Mouse (Mus musculus): ENCODE measurements around the gene Tjp1. TPM values are rescaled to one million over a fixed set of nuclear protein-coding genes. Genes with fewer than 3 reads are reported as not detected.

The Tjp1 gene
- total RNA-seq, 1 experiment from 2014 or later: 5.3 TPM

DNA sequence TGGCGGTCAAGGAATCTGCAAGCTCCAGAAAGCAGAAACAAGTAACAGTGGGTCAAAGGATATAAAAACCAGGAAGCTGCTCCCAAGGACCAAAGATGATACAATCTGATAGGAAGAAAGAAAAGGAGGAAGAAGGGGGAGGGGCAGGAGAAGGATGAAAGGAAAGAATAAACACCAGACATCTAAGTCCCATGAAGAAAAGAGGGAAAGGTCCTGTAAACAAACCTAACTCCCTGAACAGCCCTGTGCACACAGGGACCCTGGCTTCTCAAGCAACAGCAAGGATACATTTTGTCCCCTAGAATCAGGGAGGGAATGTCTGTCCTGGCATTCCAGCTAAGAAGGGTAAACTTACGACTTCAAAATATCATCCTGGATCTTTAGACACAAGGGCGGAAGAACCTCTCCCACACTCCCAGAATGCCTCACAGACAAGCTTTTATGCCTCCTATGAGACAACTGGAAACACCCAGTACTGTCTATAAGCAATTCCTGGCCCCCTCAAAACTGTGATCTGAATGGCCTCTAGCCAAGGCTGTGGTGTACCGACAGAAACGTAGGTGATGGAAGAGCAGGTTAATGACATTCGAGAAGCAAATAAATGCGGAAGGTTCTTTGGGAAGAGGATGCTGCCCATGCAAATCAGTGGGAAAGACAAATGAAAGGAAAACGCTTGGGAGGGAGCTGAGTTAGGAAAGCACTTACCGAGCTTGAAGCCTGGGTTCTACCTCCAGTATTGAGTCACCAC lies 148.6 kb downstream of the Tjp1 start:
- no peak for ATAC-seq (replicated peaks in 1 of 2; ENCODE audit: insufficient read depth in 1 of 2, low FRiP score in 2 of 2, low TSS enrichment in 1 of 2, low read depth in 1 of 2, poor library complexity in 2 of 2, severe bottlenecking in 2 of 2)

DNA sequence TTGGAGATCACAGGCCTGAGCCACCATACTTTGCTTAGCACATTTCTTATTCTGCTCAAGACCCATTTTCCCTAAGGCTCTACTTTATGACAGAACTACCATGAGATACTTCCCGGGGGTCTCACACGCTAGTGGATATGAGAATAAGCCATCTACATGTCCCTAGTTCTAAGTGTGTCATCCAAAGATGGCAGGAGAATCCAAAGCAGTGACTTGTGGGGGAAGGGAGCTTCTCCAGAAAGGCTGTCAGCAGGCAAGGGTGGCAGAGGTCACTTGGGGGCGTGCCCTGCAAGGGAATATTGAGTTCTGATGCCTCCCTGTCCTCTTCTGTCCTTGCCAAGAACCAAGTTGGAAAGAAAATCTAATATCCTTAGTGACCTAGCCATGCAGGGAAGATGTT lies 150.1 kb downstream of the Tjp1 start:
- no peak for ATAC-seq (replicated peaks in 1 of 2; ENCODE audit: insufficient read depth in 1 of 2, low FRiP score in 2 of 2, low TSS enrichment in 1 of 2, low read depth in 1 of 2, poor library complexity in 2 of 2, severe bottlenecking in 2 of 2)

DNA sequence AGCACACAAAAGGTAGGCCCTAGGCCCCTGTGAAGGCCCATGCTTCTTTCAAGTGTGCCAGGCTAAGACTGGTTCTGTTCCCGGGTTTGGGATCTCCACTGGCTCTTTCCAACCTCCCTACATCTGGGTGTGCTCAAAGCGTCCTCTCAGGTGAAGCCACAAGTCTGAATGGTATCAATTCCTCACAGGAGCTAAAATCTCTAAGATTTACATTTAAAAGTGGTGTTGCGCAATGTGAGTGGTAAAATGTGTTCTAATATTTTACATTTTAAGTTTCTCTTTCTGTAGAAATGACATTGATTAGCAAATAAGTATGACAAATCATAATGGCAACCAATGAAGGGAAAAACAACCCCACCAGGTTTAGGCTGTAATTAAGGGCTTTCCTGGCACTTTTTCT lies 152.0 kb downstream of the Tjp1 start:
- no peak for ATAC-seq (replicated peaks in 1 of 2; ENCODE audit: insufficient read depth in 1 of 2, low FRiP score in 2 of 2, low TSS enrichment in 1 of 2, low read depth in 1 of 2, poor library complexity in 2 of 2, severe bottlenecking in 2 of 2)

- ATAC-seq (replicated peaks in 1 of 2; ENCODE audit: insufficient read depth in 1 of 2, low FRiP score in 2 of 2, low TSS enrichment in 1 of 2, low read depth in 1 of 2, poor library complexity in 2 of 2, severe bottlenecking in 2 of 2): no peak
Observed at GRCm38 (mm10) chr7:65375176-65375575, 152.4 kb downstream of the Tjp1 start.

DNA sequence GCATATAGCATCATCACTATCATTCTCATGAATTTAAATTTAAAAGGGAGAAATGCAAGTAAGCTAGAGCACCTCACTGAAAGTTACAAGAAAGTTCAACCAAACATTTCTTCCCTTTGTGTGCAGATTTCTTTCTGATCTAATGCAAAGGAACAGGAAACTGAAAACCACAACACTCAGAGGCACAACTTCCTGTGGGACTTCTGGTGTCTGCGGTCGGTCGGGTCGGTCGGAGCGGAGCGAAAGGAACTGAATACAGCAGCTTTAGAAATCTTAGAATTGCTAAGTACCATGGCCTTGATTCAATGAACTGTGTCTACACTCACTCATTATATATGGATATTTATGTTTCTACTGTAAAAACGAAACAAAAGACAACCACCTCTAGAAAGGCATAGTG lies 154.2 kb downstream of the Tjp1 start:
- ATAC-seq (replicated peaks in 1 of 2; ENCODE audit: insufficient read depth in 1 of 2, low FRiP score in 2 of 2, low TSS enrichment in 1 of 2, low read depth in 1 of 2, poor library complexity in 2 of 2, severe bottlenecking in 2 of 2): peak; percentile 80 to 86

DNA sequence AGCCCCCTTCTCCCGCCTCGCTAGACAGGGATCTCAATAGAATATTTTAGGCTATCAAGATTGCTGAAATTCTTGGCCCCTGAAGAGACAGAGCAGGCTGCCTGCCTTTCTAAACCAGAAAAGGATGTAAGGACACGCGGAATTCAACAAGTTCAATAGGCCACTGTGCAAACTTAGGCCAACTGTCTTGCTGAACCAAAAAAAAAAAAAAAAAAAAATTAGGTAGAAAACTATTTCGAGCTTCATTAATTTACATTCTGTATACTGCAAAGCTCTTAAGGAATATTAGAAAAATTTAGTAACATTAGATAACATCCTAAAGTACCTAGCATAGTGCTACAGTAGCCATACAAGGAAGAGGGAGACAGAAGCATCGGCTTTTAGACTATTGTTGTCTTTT lies 155.8 kb downstream of the Tjp1 start:
- ATAC-seq (replicated peaks in 1 of 2; ENCODE audit: insufficient read depth in 1 of 2, low FRiP score in 2 of 2, low TSS enrichment in 1 of 2, low read depth in 1 of 2, poor library complexity in 2 of 2, severe bottlenecking in 2 of 2): no peak

GRCm38 (mm10) chr7:65370787-65371616 lies 156.6 kb downstream of the Tjp1 start:
- ATAC-seq (replicated peaks in 1 of 2; ENCODE audit: insufficient read depth in 1 of 2, low FRiP score in 2 of 2, low TSS enrichment in 1 of 2, low read depth in 1 of 2, poor library complexity in 2 of 2, severe bottlenecking in 2 of 2): peak; percentile 33 to 34

DNA sequence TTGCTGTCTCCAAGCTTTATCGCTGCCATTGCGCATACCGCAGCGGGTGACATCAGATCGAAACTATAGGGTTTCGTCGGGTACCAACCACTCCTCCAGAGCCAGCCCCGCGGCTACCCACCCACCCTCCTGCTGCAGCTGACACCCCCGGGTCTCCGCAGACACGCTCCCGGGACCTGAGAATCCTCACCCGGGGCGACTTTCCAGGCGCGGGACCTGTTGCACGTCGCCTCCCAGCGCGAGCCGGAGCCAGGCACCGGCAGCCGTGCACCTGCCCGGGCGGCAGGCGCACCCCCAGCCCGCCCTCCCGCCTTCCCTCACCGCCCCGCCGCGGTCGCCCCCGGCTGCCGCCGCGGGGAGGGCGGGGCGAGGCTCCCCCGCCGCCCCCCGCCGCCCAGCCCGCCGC lies 157.2 kb downstream of the Tjp1 start:
- ATAC-seq (replicated peaks in 1 of 2; ENCODE audit: insufficient read depth in 1 of 2, low FRiP score in 2 of 2, low TSS enrichment in 1 of 2, low read depth in 1 of 2, poor library complexity in 2 of 2, severe bottlenecking in 2 of 2): no peak

- no peak for ATAC-seq (replicated peaks in 1 of 2; ENCODE audit: insufficient read depth in 1 of 2, low FRiP score in 2 of 2, low TSS enrichment in 1 of 2, low read depth in 1 of 2, poor library complexity in 2 of 2, severe bottlenecking in 2 of 2)
Observed at GRCm38 (mm10) chr7:65369101-65369500, 158.5 kb downstream of the Tjp1 start.

- ATAC-seq (replicated peaks in 1 of 2; ENCODE audit: insufficient read depth in 1 of 2, low FRiP score in 2 of 2, low TSS enrichment in 1 of 2, low read depth in 1 of 2, poor library complexity in 2 of 2, severe bottlenecking in 2 of 2): no peak
Observed at GRCm38 (mm10) chr7:65367386-65368245, 160.0 kb downstream of the Tjp1 start.

- no peak for ATAC-seq (replicated peaks in 1 of 2; ENCODE audit: insufficient read depth in 1 of 2, low FRiP score in 2 of 2, low TSS enrichment in 1 of 2, low read depth in 1 of 2, poor library complexity in 2 of 2, severe bottlenecking in 2 of 2)
Observed at GRCm38 (mm10) chr7:65366153-65366552, 161.4 kb downstream of the Tjp1 start.

DNA sequence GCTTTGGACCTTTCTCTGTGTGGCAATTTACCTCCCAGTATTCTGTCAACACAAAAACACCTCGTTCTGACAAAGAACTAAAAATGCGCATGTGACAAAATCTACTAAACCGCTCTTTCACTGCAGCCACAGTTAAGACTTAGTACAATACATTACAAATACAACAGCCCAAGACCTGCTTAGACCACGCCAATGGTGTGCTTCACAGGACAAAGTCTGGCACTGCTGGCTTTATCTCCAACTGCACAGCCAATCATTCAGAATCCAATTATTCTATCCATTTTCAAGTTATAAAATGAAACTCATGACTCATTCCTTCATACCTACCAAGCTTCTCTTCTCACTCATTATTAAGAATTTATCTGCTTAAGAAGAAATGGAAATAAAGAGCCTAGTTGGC lies 162.0 kb downstream of the Tjp1 start:
- no peak for ATAC-seq (replicated peaks in 1 of 2; ENCODE audit: insufficient read depth in 1 of 2, low FRiP score in 2 of 2, low TSS enrichment in 1 of 2, low read depth in 1 of 2, poor library complexity in 2 of 2, severe bottlenecking in 2 of 2)

DNA sequence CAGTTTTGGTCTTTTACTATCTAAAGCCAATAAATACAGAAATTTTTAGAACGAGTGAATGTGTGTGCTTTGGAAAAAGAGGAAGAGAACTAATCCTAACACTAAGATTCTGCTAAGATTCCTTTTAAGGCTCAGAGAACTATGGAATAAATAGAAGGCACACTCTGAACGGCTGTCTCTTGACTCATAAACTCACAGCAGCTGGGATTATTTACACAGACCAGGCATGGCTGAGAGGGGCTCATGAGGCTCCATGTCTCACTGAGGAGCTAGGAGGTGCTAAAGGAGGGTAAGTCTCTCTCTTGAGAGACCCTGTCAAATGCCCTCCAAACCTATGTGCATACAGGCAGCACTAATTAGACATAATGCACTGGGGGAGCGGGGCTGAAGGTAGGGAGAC lies 167.3 kb downstream of the Tjp1 start:
- no peak for ATAC-seq (replicated peaks in 1 of 2; ENCODE audit: insufficient read depth in 1 of 2, low FRiP score in 2 of 2, low TSS enrichment in 1 of 2, low read depth in 1 of 2, poor library complexity in 2 of 2, severe bottlenecking in 2 of 2)

GRCm38 (mm10) chr7:65359774-65360173 lies 167.8 kb downstream of the Tjp1 start:
- no peak for ATAC-seq (replicated peaks in 1 of 2; ENCODE audit: insufficient read depth in 1 of 2, low FRiP score in 2 of 2, low TSS enrichment in 1 of 2, low read depth in 1 of 2, poor library complexity in 2 of 2, severe bottlenecking in 2 of 2)

GRCm38 (mm10) chr7:65357538-65357937 lies 170.0 kb downstream of the Tjp1 start:
- no peak for ATAC-seq (replicated peaks in 1 of 2; ENCODE audit: insufficient read depth in 1 of 2, low FRiP score in 2 of 2, low TSS enrichment in 1 of 2, low read depth in 1 of 2, poor library complexity in 2 of 2, severe bottlenecking in 2 of 2)

- no peak for ATAC-seq (replicated peaks in 1 of 2; ENCODE audit: insufficient read depth in 1 of 2, low FRiP score in 2 of 2, low TSS enrichment in 1 of 2, low read depth in 1 of 2, poor library complexity in 2 of 2, severe bottlenecking in 2 of 2)
Observed at GRCm38 (mm10) chr7:65356204-65356603, 171.4 kb downstream of the Tjp1 start.

GRCm38 (mm10) chr7:65354908-65355307 lies 172.7 kb downstream of the Tjp1 start:
- ATAC-seq (replicated peaks in 1 of 2; ENCODE audit: insufficient read depth in 1 of 2, low FRiP score in 2 of 2, low TSS enrichment in 1 of 2, low read depth in 1 of 2, poor library complexity in 2 of 2, severe bottlenecking in 2 of 2): peak in 1 of 2 experiments; percentile 32; a peak in 2 of 4 replicates

All from hematopoietic stem cell, adult 5-6 weeks (primary cell).